Mouse (Mus musculus) hindbrain, postnatal 0 days (tissue): ENCODE results near the gene Ints14. TPM values are rescaled to one million over a fixed set of nuclear protein-coding genes. Genes with fewer than 3 reads are reported as not detected.

Source experiments
- ATAC-seq: fragments of 200-750 bp; cut with Nextera tagmentation; 2 replicates; pipeline ENCODE4 v1.8.0; 2017; ENCODE audit warnings: mild to moderate bottlenecking, moderate TSS enrichment, moderate library complexity
- DNase-seq: peaks from one replicate; pipeline ENCODE4 v3.0.0-alpha.2; 2015; ENCODE audit warnings: low spot score
- H3K27ac ChIP-seq: fragments of 300-500 bp; sonication (generic); 2 replicates; pipeline ENCODE4 v1.5.1; 2014; ENCODE audit warnings: mild to moderate bottlenecking
- H3K27me3 ChIP-seq: fragments of 300-500 bp; sonication (generic); 2 replicates; pipeline ENCODE4 v1.6.1; 2014; ENCODE audit warnings: low read length, mixed read lengths; ENCODE audit not compliant: insufficient read depth
- H3K36me3 ChIP-seq: fragments of 300-500 bp; sonication (generic); 2 replicates; pipeline ENCODE4 v1.6.1; 2014; ENCODE audit warnings: low read length, mixed read lengths; ENCODE audit not compliant: insufficient read depth
- H3K4me1 ChIP-seq: fragments of 300-500 bp; sonication (generic); 2 replicates; pipeline ENCODE4 v1.6.1; 2014; ENCODE audit warnings: antibody characterized with exemption, low read length, mixed read lengths; ENCODE audit not compliant: insufficient read depth
- H3K4me2 ChIP-seq: fragments of 300-500 bp; sonication (generic); 2 replicates; pipeline ENCODE4 v1.6.1; 2014; ENCODE audit warnings: low read depth, mild to moderate bottlenecking, low read length, moderate library complexity, mixed read lengths
- H3K4me3 ChIP-seq: fragments of 300-500 bp; sonication (generic); 2 replicates; pipeline ENCODE4 v1.5.1; 2014; ENCODE audit warnings: low read length
- H3K9ac ChIP-seq: fragments of 300-500 bp; sonication (generic); replicated peaks from 2 replicates; pipeline ENCODE4 v1.6.1; 2014; ENCODE audit warnings: mild to moderate bottlenecking, low read length, moderate library complexity, mixed read lengths
- H3K9me3 ChIP-seq: fragments of 300-500 bp; sonication (generic); 2 replicates; pipeline ENCODE4 v1.6.1; 2016; ENCODE audit warnings: low read length, mixed read lengths
- CTCF ChIP-seq: IDR thresholded peaks from 2 replicates; pipeline ENCODE4 v1.5.1; 2016; ENCODE audit warnings: antibody characterized with exemption, control low read depth, low read depth
- WGBS: fragments of 180-500 bp; shearing (Covaris S2); extraction: QIAGEN DNeasy Blood & Tissue Kit; methylation state at CpG from one replicate; pipeline ENCODE4 v1.1.7; 2014; 5-methylcytosine and 5-hydroxymethylcytosine counted together
- polyA plus RNA-seq: library from polyadenylated mRNA; unstranded; fragments of >200 nt; fragmentation: Nextera tagmentation; extraction: Ambion mirVana; gene quantifications from 2 replicates; pipeline ENCODE4 v1.2.1, GENCODE M21; 2015
- total RNA-seq: library from RNA; depleted of rRNA; stranded (reverse); fragments of >200 nt; gene quantifications from 2 replicates; pipeline ENCODE4 v1.2.3, GENCODE M21; 2014

Ints14 gene
- total and polyA plus RNA-seq, 2 experiments from 2014 or later, result 28.8 to 30.4 TPM

GRCm38 (mm10) chr9:64926201-64926991, 34.3 kb upstream of the Ints14 start:
- Histone ChIP-seq H3K27ac (peak overlapping the region; percentile 58), H3K4me3 (no peak overlapping the region), H3K27me3 (no peaks in the 10 kb centered on the region), H3K9ac (no peak overlapping the region), H3K4me2 (no peak overlapping the region), H3K9me3 (no peaks in the 10 kb centered on the region), H3K4me1 (no peaks in the 10 kb centered on the region), H3K36me3 (no peaks in the 10 kb centered on the region; the same call in 1 of the 2 replicates)
- DNase-seq (peak; percentile 77), ATAC-seq (peak; percentile 87)
- 45% methylated on average over 8 of the region's 8 CpGs for WGBS
- TF ChIP-seq CTCF, result no peak; the same call in 1 of the 2 replicates

GRCm38 (mm10) chr9:64930256-64930655, 30.4 kb upstream of the Ints14 start:
- Histone ChIP-seq H3K27me3 (no peaks in the 10 kb centered on the region), H3K4me2 (no peak overlapping the region), H3K9me3 (no peaks in the 10 kb centered on the region), H3K9ac (no peak overlapping the region), H3K36me3 (no peaks in the 10 kb centered on the region), H3K4me3 (no peak overlapping the region), H3K4me1 (no peaks in the 10 kb centered on the region), H3K27ac (no peak overlapping the region)
- DNase-seq (no peak), ATAC-seq (no peak)
- no peak for TF ChIP-seq CTCF
- 78% methylated on average over 4 of the region's 4 CpGs for WGBS

- ATAC-seq (0 out of 2 replicates have a peak, but pooled peaks have one; percentile 33), DNase-seq (peak; percentile 46)
- Histone ChIP-seq H3K9ac (no peak overlapping the region), H3K27me3 (no peaks in the 10 kb centered on the region), H3K27ac (no peak overlapping the region; the same call in 1 of the 2 replicates), H3K4me3 (no peak overlapping the region), H3K9me3 (no peaks in the 10 kb centered on the region), H3K36me3 (no peaks in the 10 kb centered on the region), H3K4me2 (no peak overlapping the region), H3K4me1 (no peaks in the 10 kb centered on the region)
- WGBS, result 61% methylated on average over 7 of the region's 7 CpGs
- no peak for TF ChIP-seq CTCF
Measured at GRCm38 (mm10) chr9:64931751-64932610, 28.7 kb upstream of the Ints14 start.

- no peak overlapping the region for H3K4me3 ChIP-seq
- H3K9me3 ChIP-seq, result no peaks in the 10 kb centered on the region
- TF ChIP-seq CTCF, result no peak
- H3K9ac ChIP-seq, result no peak overlapping the region
- H3K4me1 ChIP-seq, result no peaks in the 10 kb centered on the region
- H3K36me3 ChIP-seq, result no peaks in the 10 kb centered on the region
- H3K27me3 ChIP-seq, result no peaks in the 10 kb centered on the region
- 54% methylated on average over 15 of the region's 15 CpGs for WGBS
- ATAC-seq (no peak), DNase-seq (peak; percentile 33)
- H3K4me2 ChIP-seq, result no peak overlapping the region
- no peak overlapping the region for H3K27ac ChIP-seq
Measured at GRCm38 (mm10) chr9:64934015-64934754, 26.5 kb upstream of the Ints14 start.

GRCm38 (mm10) chr9:64936508-64936907, 24.2 kb upstream of the Ints14 start:
- 8% methylated on average over 6 of the region's 6 CpGs for WGBS
- Histone ChIP-seq H3K4me1 (no peaks in the 10 kb centered on the region), H3K36me3 (no peaks in the 10 kb centered on the region), H3K9me3 (no peaks in the 10 kb centered on the region), H3K4me3 (no peak overlapping the region), H3K27ac (no peak overlapping the region), H3K9ac (no peak overlapping the region), H3K4me2 (no peak overlapping the region), H3K27me3 (no peaks in the 10 kb centered on the region)
- peak; percentile 40; the same call in 1 of the 2 replicates for ATAC-seq
- peak; percentile 81 for TF ChIP-seq CTCF
- peak; percentile 70 for DNase-seq

- no peak overlapping the region for H3K9ac ChIP-seq
- no peaks in the 10 kb centered on the region for H3K4me1 ChIP-seq
- H3K9me3 ChIP-seq, result no peaks in the 10 kb centered on the region
- H3K27me3 ChIP-seq, result no peaks in the 10 kb centered on the region
- H3K36me3 ChIP-seq, result no peaks in the 10 kb centered on the region
- no peak overlapping the region for H3K4me3 ChIP-seq
- no peak overlapping the region for H3K27ac ChIP-seq
- TF ChIP-seq CTCF, result no peak
- DNase-seq, result no peak
- WGBS, result 55% methylated on average over 5 of the region's 5 CpGs
- no peak overlapping the region for H3K4me2 ChIP-seq
- ATAC-seq, result no peak
Measured at GRCm38 (mm10) chr9:64937491-64937890, 23.2 kb upstream of the Ints14 start.
